Mouse (Mus musculus) forebrain, embryonic 11.5 days (tissue): Measurements from ENCODE around the gene Arid5a. TPM values are rescaled to one million over a fixed set of nuclear protein-coding genes. Genes with fewer than 3 reads are reported as not detected.

ENCODE experiments used
- ATAC-seq: fragments of 200-750 bp; cut with Nextera tagmentation; replicated peaks from 2 replicates; pipeline ENCODE4 v1.8.0; 2017; ENCODE audit warnings: moderate TSS enrichment; ENCODE audit not compliant: low FRiP score
- DNase-seq: peaks from one replicate; pipeline ENCODE4 v3.0.0-alpha.2; 2017; ENCODE audit warnings: low spot score
- H3K27ac ChIP-seq: fragments of 300-500 bp; sonication (generic); 2 replicates; pipeline ENCODE4 v1.5.1; 2014; ENCODE audit warnings: low read depth, low read length
- H3K27me3 ChIP-seq: fragments of 300-500 bp; sonication (generic); 2 replicates; pipeline ENCODE4 v1.6.1; 2014; ENCODE audit warnings: mild to moderate bottlenecking, low read length, mixed read lengths; ENCODE audit not compliant: control insufficient read depth, insufficient read depth
- H3K36me3 ChIP-seq: fragments of 300-500 bp; sonication (generic); 2 replicates; pipeline ENCODE4 v1.6.1; 2014; ENCODE audit warnings: mild to moderate bottlenecking, low read length, moderate library complexity, mixed read lengths; ENCODE audit not compliant: control insufficient read depth, insufficient read depth
- H3K4me1 ChIP-seq: fragments of 300-500 bp; sonication (generic); replicated peaks from 2 replicates; pipeline ENCODE4 v1.6.1; 2014; ENCODE audit warnings: low read length, mixed read lengths; ENCODE audit not compliant: control insufficient read depth, insufficient read depth
- H3K4me2 ChIP-seq: fragments of 300-500 bp; sonication (generic); 2 replicates; pipeline ENCODE4 v1.6.1; 2014; ENCODE audit warnings: low read depth, mild to moderate bottlenecking, low read length, moderate library complexity, mixed read lengths; ENCODE audit not compliant: severe bottlenecking
- H3K4me3 ChIP-seq: fragments of 300-500 bp; sonication (generic); 2 replicates; pipeline ENCODE4 v1.5.1; 2014; ENCODE audit warnings: low read depth, low read length
- H3K9ac ChIP-seq: fragments of 300-500 bp; sonication (generic); 2 replicates; pipeline ENCODE4 v1.6.1; 2014; ENCODE audit warnings: low read length
- H3K9me3 ChIP-seq: fragments of 300-500 bp; sonication (generic); 2 replicates; pipeline ENCODE4 v1.6.1; 2016; ENCODE audit warnings: low read length, mixed read lengths; ENCODE audit not compliant: control insufficient read depth
- WGBS: fragments of 180-500 bp; shearing (Covaris S2); extraction: QIAGEN DNeasy Blood & Tissue Kit; methylation state at CpG from one replicate; pipeline ENCODE4 v1.1.7; 2014; 5-methylcytosine and 5-hydroxymethylcytosine counted together
- polyA plus RNA-seq: library from polyadenylated mRNA; unstranded; fragments of >200 nt; fragmentation: Nextera tagmentation; extraction: Ambion mirVana; gene quantifications from 2 replicates; pipeline ENCODE4 v1.2.1, GENCODE M21; 2014

Gene Arid5a
- polyA plus RNA-seq, 1 experiment from 2014 or later: 3.3 TPM

GRCm38 (mm10) chr1:36279202-36279601 is 28.3 kb upstream of the Arid5a start:
- Histone ChIP-seq H3K9ac (no peak overlapping the region), H3K9me3 (no peaks in the 10 kb centered on the region), H3K36me3 (no peaks in the 10 kb centered on the region), H3K27me3 (no peaks in the 10 kb centered on the region), H3K4me1 (no peaks in the 10 kb centered on the region), H3K4me2 (no peak overlapping the region), H3K4me3 (no peak overlapping the region), H3K27ac (no peak overlapping the region)
- 26% methylated on average over 3 of the region's 3 CpGs for whole genome bisulfite sequencing
- ATAC-seq (no peak), DNase-seq (peak; percentile 88)

GRCm38 (mm10) chr1:36280938-36281337 is 26.6 kb upstream of the Arid5a start:
- no peak overlapping the region for H3K27ac ChIP-seq
- H3K4me1 ChIP-seq: no peaks in the 10 kb centered on the region
- H3K4me2 ChIP-seq: no peak overlapping the region
- no peaks in the 10 kb centered on the region for H3K36me3 ChIP-seq
- DNase-seq: no peak
- ATAC-seq: no peak
- H3K4me3 ChIP-seq: no peak overlapping the region
- 91% methylated on average over 3 of the region's 3 CpGs for WGBS
- no peaks in the 10 kb centered on the region for H3K9me3 ChIP-seq
- H3K9ac ChIP-seq: no peak overlapping the region
- no peaks in the 10 kb centered on the region for H3K27me3 ChIP-seq

GRCm38 (mm10) chr1:36281849-36282248 is 25.7 kb upstream of the Arid5a start:
- DNase-seq: no peak
- no peaks in the 10 kb centered on the region for H3K4me1 ChIP-seq
- ATAC-seq: no peak
- no peak overlapping the region for H3K4me3 ChIP-seq
- no peak overlapping the region for H3K9ac ChIP-seq
- H3K27me3 ChIP-seq: no peaks in the 10 kb centered on the region
- H3K36me3 ChIP-seq: no peaks in the 10 kb centered on the region
- no peaks in the 10 kb centered on the region for H3K9me3 ChIP-seq
- H3K27ac ChIP-seq: no peak overlapping the region
- 90% methylated on average over 6 of the region's 6 CpGs for WGBS
- no peak overlapping the region for H3K4me2 ChIP-seq

- H3K9ac ChIP-seq: no peak overlapping the region
- no peaks in the 10 kb centered on the region for H3K36me3 ChIP-seq
- no peaks in the 10 kb centered on the region for H3K9me3 ChIP-seq
- ATAC-seq (no peak), DNase-seq (no peak)
- no peak overlapping the region for H3K4me3 ChIP-seq
- H3K27ac ChIP-seq: no peak overlapping the region
- WGBS: 91% methylated on average over 8 of the region's 8 CpGs
- H3K27me3 ChIP-seq: no peaks in the 10 kb centered on the region
- no peak overlapping the region for H3K4me2 ChIP-seq
- H3K4me1 ChIP-seq: no peaks in the 10 kb centered on the region
These were observed 14.1 kb upstream of the Arid5a start for GRCm38 (mm10) chr1:36293470-36293869.

GRCm38 (mm10) chr1:36294402-36294801 is 13.1 kb upstream of the Arid5a start:
- ATAC-seq (no peak), DNase-seq (no peak)
- H3K4me3 ChIP-seq: no peak overlapping the region
- no peaks in the 10 kb centered on the region for H3K27me3 ChIP-seq
- H3K27ac ChIP-seq: no peak overlapping the region
- no peaks in the 10 kb centered on the region for H3K4me1 ChIP-seq
- H3K4me2 ChIP-seq: no peak overlapping the region
- H3K9ac ChIP-seq: no peak overlapping the region
- no peaks in the 10 kb centered on the region for H3K9me3 ChIP-seq
- no peaks in the 10 kb centered on the region for H3K36me3 ChIP-seq
- WGBS: 86% methylated on average over 3 of the region's 3 CpGs

GRCm38 (mm10) chr1:36296466-36297149 is 10.9 kb upstream of the Arid5a start:
- Histone ChIP-seq H3K4me2 (no peak overlapping the region), H3K36me3 (no peaks in the 10 kb centered on the region), H3K9me3 (no peaks in the 10 kb centered on the region), H3K9ac (no peak overlapping the region), H3K4me1 (no peaks in the 10 kb centered on the region), H3K4me3 (no peak overlapping the region), H3K27ac (no peak overlapping the region), H3K27me3 (peaks cover 2% of the 10 kb centered on the region; the same call in 1 of the 2 replicates)
- no peak for ATAC-seq
- no peak for DNase-seq
- 83% methylated on average over 9 of the region's 9 CpGs for WGBS

GRCm38 (mm10) chr1:36298107-36298506 is 9.4 kb upstream of the Arid5a start:
- Histone ChIP-seq H3K4me2 (no peak overlapping the region), H3K36me3 (no peaks in the 10 kb centered on the region), H3K27me3 (peaks cover 2% of the 10 kb centered on the region; the same call in 1 of the 2 replicates), H3K9me3 (no peaks in the 10 kb centered on the region), H3K4me1 (no peaks in the 10 kb centered on the region), H3K4me3 (no peak overlapping the region), H3K9ac (no peak overlapping the region), H3K27ac (no peak overlapping the region)
- DNase-seq (no peak), ATAC-seq (no peak)
- WGBS: 67% methylated on average over 4 of the region's 4 CpGs

- H3K36me3 ChIP-seq: no peaks in the 10 kb centered on the region
- no peak for DNase-seq
- WGBS: 23% methylated on average over 13 of the region's 13 CpGs
- no peak overlapping the region for H3K4me3 ChIP-seq
- H3K9me3 ChIP-seq: no peaks in the 10 kb centered on the region
- H3K27me3 ChIP-seq: peaks cover 4% of the 10 kb centered on the region; the same call in 1 of the 2 replicates
- no peaks in the 10 kb centered on the region; the same call in 1 of the 2 replicates for H3K4me1 ChIP-seq
- no peak overlapping the region for H3K4me2 ChIP-seq
- ATAC-seq: no peak
- H3K27ac ChIP-seq: no peak overlapping the region
- no peak overlapping the region for H3K9ac ChIP-seq
These were observed 8.4 kb upstream of the Arid5a start for GRCm38 (mm10) chr1:36299126-36299525.

GRCm38 (mm10) chr1:36299676-36300075 is 7.9 kb upstream of the Arid5a start:
- no peak for DNase-seq
- Histone ChIP-seq H3K27me3 (peaks cover 4% of the 10 kb centered on the region; the same call in 1 of the 2 replicates), H3K4me2 (no peak overlapping the region), H3K9me3 (no peaks in the 10 kb centered on the region), H3K27ac (no peak overlapping the region), H3K9ac (no peak overlapping the region), H3K4me1 (no peaks in the 10 kb centered on the region; the same call in 1 of the 2 replicates), H3K36me3 (no peaks in the 10 kb centered on the region), H3K4me3 (no peak overlapping the region)
- ATAC-seq: no peak
- 82% methylated on average over 2 of the region's 2 CpGs for WGBS
